Mouse (Mus musculus) midbrain, embryonic 14.5 days (tissue): ENCODE measurements at regions not wholly inside any gene's neighbourhood (a gene's known extent, or its start where the extent isn't known, plus 50 kb on each side); places are given as distances from the start of the nearest gene placed in this dataset.

Source experiments
- ATAC-seq: fragments of 200-750 bp; cut with Nextera tagmentation; 2 replicates; pipeline ENCODE4 v1.8.0; 2017; ENCODE audit warnings: moderate number of reproducible peaks, moderate library complexity; ENCODE audit not compliant: low FRiP score, low TSS enrichment
- DNase-seq: peaks from one replicate; pipeline ENCODE4 v3.0.0-alpha.2; 2015
- H3K27ac ChIP-seq: fragments of 300-500 bp; sonication (generic); replicated peaks from 2 replicates; pipeline ENCODE4 v1.5.1; 2014; ENCODE audit warnings: mild to moderate bottlenecking, low read depth, low read length, moderate library complexity
- H3K27me3 ChIP-seq: fragments of 300-500 bp; sonication (generic); 2 replicates; pipeline ENCODE4 v1.6.1; 2014; ENCODE audit warnings: low read length, control low read depth, mixed read lengths; ENCODE audit not compliant: control insufficient read depth, insufficient read depth
- H3K36me3 ChIP-seq: fragments of 300-500 bp; sonication (generic); 2 replicates; pipeline ENCODE4 v1.6.1; 2014; ENCODE audit warnings: low read length, control low read depth; ENCODE audit not compliant: control insufficient read depth, insufficient read depth
- H3K4me1 ChIP-seq: fragments of 300-500 bp; sonication (generic); 2 replicates; pipeline ENCODE4 v1.6.1; 2014; ENCODE audit warnings: mild to moderate bottlenecking, antibody characterized with exemption, low read length, control low read depth; ENCODE audit not compliant: control insufficient read depth, insufficient read depth
- H3K4me2 ChIP-seq: fragments of 300-500 bp; sonication (generic); 2 replicates; pipeline ENCODE4 v1.6.1; 2014; ENCODE audit warnings: mild to moderate bottlenecking, low read length, moderate library complexity
- H3K4me3 ChIP-seq: fragments of 300-500 bp; sonication (generic); replicated peaks from 2 replicates; pipeline ENCODE4 v1.5.1; 2014; ENCODE audit warnings: low read depth, low read length
- H3K9ac ChIP-seq: fragments of 300-500 bp; sonication (generic); replicated peaks from 2 replicates; pipeline ENCODE4 v1.6.1; 2014; ENCODE audit warnings: mild to moderate bottlenecking, low read length, moderate library complexity
- H3K9me3 ChIP-seq: fragments of 300-500 bp; sonication (generic); 2 replicates; pipeline ENCODE4 v1.6.1; 2016; ENCODE audit warnings: low read length, control low read depth, mixed read lengths; ENCODE audit not compliant: control insufficient read depth
- WGBS: fragments of 180-500 bp; shearing (Covaris S2); extraction: QIAGEN DNeasy Blood & Tissue Kit; methylation state at CpG from one replicate; pipeline ENCODE4 v1.1.7; 2014; 5-methylcytosine and 5-hydroxymethylcytosine counted together

GRCm38 (mm10) chr16:93186554-93186953, 360.6 kb upstream of the Runx1 start:
- DNase-seq (no peak), ATAC-seq (no peak)
- Histone ChIP-seq H3K27ac (no peak overlapping the region), H3K36me3 (no peaks in the 10 kb centered on the region), H3K4me3 (no peak overlapping the region), H3K27me3 (no peaks in the 10 kb centered on the region), H3K4me1 (no peaks in the 10 kb centered on the region), H3K9ac (no peak overlapping the region), H3K9me3 (no peaks in the 10 kb centered on the region), H3K4me2 (no peak overlapping the region)
- WGBS: 95% methylated on average over 4 of the region's 4 CpGs

GRCm38 (mm10) chr16:93182656-93183055, 356.7 kb upstream of the Runx1 start:
- Histone ChIP-seq H3K4me1 (no peaks in the 10 kb centered on the region), H3K36me3 (no peaks in the 10 kb centered on the region), H3K27ac (no peak overlapping the region), H3K9ac (no peak overlapping the region), H3K4me2 (no peak overlapping the region), H3K9me3 (no peaks in the 10 kb centered on the region), H3K4me3 (no peak overlapping the region), H3K27me3 (no peaks in the 10 kb centered on the region)
- 89% methylated on average over 3 of the region's 3 CpGs for WGBS
- DNase-seq (no peak), ATAC-seq (no peak)

- Histone ChIP-seq H3K4me2 (no peak overlapping the region), H3K36me3 (no peaks in the 10 kb centered on the region), H3K9ac (no peak overlapping the region), H3K27ac (no peak overlapping the region), H3K9me3 (no peaks in the 10 kb centered on the region), H3K27me3 (no peaks in the 10 kb centered on the region), H3K4me1 (no peaks in the 10 kb centered on the region), H3K4me3 (no peak overlapping the region)
- no peak for DNase-seq
- ATAC-seq: no peak
- 95% methylated on average over 8 of the region's 8 CpGs for WGBS
Observed at GRCm38 (mm10) chr16:93181497-93181896, 355.5 kb upstream of the Runx1 start.

GRCm38 (mm10) chr16:93180213-93180612, 354.3 kb upstream of the Runx1 start:
- 90% methylated on average over 5 of the region's 5 CpGs for WGBS
- Histone ChIP-seq H3K9me3 (no peaks in the 10 kb centered on the region), H3K4me1 (no peaks in the 10 kb centered on the region), H3K27me3 (no peaks in the 10 kb centered on the region), H3K4me2 (no peak overlapping the region), H3K36me3 (no peaks in the 10 kb centered on the region), H3K27ac (no peak overlapping the region), H3K4me3 (no peak overlapping the region), H3K9ac (no peak overlapping the region)
- no peak for ATAC-seq
- DNase-seq: no peak

- ATAC-seq (no peak), DNase-seq (no peak)
- Histone ChIP-seq H3K36me3 (no peaks in the 10 kb centered on the region), H3K27me3 (no peaks in the 10 kb centered on the region), H3K4me2 (no peak overlapping the region), H3K4me1 (no peaks in the 10 kb centered on the region), H3K27ac (no peak overlapping the region), H3K9me3 (no peaks in the 10 kb centered on the region), H3K9ac (no peak overlapping the region), H3K4me3 (no peak overlapping the region)
- 91% methylated on average over 3 of the region's 3 CpGs for WGBS
Observed at GRCm38 (mm10) chr16:93166667-93167066, 340.7 kb upstream of the Runx1 start.

- DNase-seq: no peak
- Histone ChIP-seq H3K4me2 (no peak overlapping the region), H3K4me1 (no peaks in the 10 kb centered on the region), H3K9me3 (no peaks in the 10 kb centered on the region), H3K36me3 (no peaks in the 10 kb centered on the region), H3K4me3 (no peak overlapping the region), H3K9ac (no peak overlapping the region), H3K27me3 (no peaks in the 10 kb centered on the region), H3K27ac (no peak overlapping the region)
- 88% methylated on average over 8 of the region's 8 CpGs for WGBS
- no peak for ATAC-seq
Observed at GRCm38 (mm10) chr16:93158526-93159226, 332.7 kb upstream of the Runx1 start.

- H3K4me2 ChIP-seq: no peak overlapping the region
- DNase-seq (no peak), ATAC-seq (no peak)
- no peaks in the 10 kb centered on the region for H3K9me3 ChIP-seq
- H3K4me1 ChIP-seq: no peaks in the 10 kb centered on the region
- WGBS: 91% methylated on average over 14 of the region's 14 CpGs
- H3K4me3 ChIP-seq: no peak overlapping the region
- no peak overlapping the region for H3K9ac ChIP-seq
- no peak overlapping the region for H3K27ac ChIP-seq
- H3K36me3 ChIP-seq: no peaks in the 10 kb centered on the region
- H3K27me3 ChIP-seq: no peaks in the 10 kb centered on the region
Observed at GRCm38 (mm10) chr16:93153545-93154329, 327.8 kb upstream of the Runx1 start.

GRCm38 (mm10) chr16:93152765-93153489, 327.0 kb upstream of the Runx1 start:
- Histone ChIP-seq H3K27ac (no peak overlapping the region), H3K9ac (no peak overlapping the region), H3K4me3 (no peak overlapping the region), H3K4me2 (no peak overlapping the region), H3K9me3 (no peaks in the 10 kb centered on the region), H3K4me1 (no peaks in the 10 kb centered on the region), H3K27me3 (no peaks in the 10 kb centered on the region), H3K36me3 (no peaks in the 10 kb centered on the region)
- 60% methylated on average over 14 of the region's 14 CpGs for WGBS
- DNase-seq: no peak
- ATAC-seq: no peak
